Mouse (Mus musculus): Measurements from ENCODE around the gene Rgl1. TPM values are rescaled to one million over a fixed set of nuclear protein-coding genes. Genes with fewer than 3 reads are reported as not detected.

Gene Rgl1
- polyA plus RNA-seq, 1 experiment from 2014 or later = 33.2 TPM

DNA sequence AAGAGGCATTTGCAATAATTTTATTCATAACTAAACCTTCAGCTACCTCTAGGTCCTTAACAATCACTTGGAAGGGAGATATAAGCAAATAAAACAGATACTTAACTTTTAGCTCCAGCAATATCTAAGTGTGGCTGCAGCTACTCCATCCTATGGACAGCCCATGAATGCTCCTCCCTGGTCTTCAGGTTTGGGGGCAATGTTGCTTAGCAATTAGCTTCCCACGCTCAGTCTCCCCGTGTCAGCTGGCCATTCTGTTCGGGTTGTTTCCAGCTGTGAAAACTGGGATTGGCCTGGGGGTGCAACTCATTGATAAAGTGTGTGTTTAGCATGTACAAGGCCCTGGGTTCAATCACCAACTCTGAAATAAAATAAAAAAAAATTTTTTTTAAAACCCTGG is 136.4 kb downstream of the Rgl1 start:
- TF ChIP-seq EP300 (IDR thresholded peaks at IDR 0.05) (no peak), CTCF (IDR thresholded peaks at IDR 0.05) (no peak)
- 85% methylated on average over 3 of the region's 3 CpGs for WGBS
- no peaks in the 10 kb centered on the region for H3K4me1 ChIP-seq (ENCODE audit: insufficient read depth, low read depth, low read length)
- ATAC-seq = no peak
- no peak overlapping the region for H3K4me2 ChIP-seq (replicated peaks; ENCODE audit: low read depth, low read length)
- DNase-seq (ENCODE audit: low spot score) = no peak
- no peak overlapping the region for H3K27ac ChIP-seq (ENCODE audit: low read length)
- H3K9ac ChIP-seq (replicated peaks; ENCODE audit: low read depth) = no peak overlapping the region
- H3K27me3 ChIP-seq (replicated peaks; ENCODE audit: insufficient read depth, low read length) = no peaks in the 10 kb centered on the region
- no peak overlapping the region for H3K4me3 ChIP-seq (ENCODE audit: low read depth, low read length)
- H3K9me3 ChIP-seq (ENCODE audit: low read length) = no peaks in the 10 kb centered on the region
- H3K36me3 ChIP-seq (ENCODE audit: insufficient read depth, low read length) = no peaks in the 10 kb centered on the region

DNA sequence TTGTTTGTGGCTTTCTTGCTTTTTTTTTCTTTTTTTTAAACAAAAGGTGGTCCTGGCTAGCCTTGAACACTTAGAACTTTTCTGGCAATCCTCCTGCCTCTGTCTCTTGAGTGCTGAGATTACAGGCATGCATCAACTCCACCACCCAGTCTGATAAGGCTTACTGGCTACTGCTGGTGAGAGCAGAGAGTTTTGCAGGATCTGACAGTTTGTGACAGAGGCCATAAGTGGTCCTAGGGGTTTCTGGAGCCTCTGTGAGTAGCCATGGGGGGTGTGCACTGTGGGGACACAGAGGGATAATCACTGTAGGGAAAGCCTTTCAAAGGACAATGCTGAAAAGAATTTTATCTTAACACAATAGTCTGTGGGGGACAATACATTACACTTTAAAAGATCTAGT is 140.5 kb downstream of the Rgl1 start:
- Histone ChIP-seq H3K27ac (ENCODE audit: low read length) (no peak overlapping the region), H3K9me3 (ENCODE audit: low read length) (no peaks in the 10 kb centered on the region), H3K4me3 (ENCODE audit: low read depth, low read length) (no peak overlapping the region), H3K9ac (replicated peaks; ENCODE audit: low read depth) (no peak overlapping the region), H3K4me2 (replicated peaks; ENCODE audit: low read depth, low read length) (peak overlapping the region; percentile 59; the same call in 1 of the 2 replicates), H3K4me1 (ENCODE audit: insufficient read depth, low read depth, low read length) (peaks cover 13% of the 10 kb centered on the region; the same call in 1 of the 2 replicates), H3K27me3 (replicated peaks; ENCODE audit: insufficient read depth, low read length) (no peaks in the 10 kb centered on the region), H3K36me3 (ENCODE audit: insufficient read depth, low read length) (no peaks in the 10 kb centered on the region)
- ATAC-seq (no peak), DNase-seq (ENCODE audit: low spot score) (no peak)
- no peak for TF ChIP-seq CTCF (IDR thresholded peaks at IDR 0.05)
- TF ChIP-seq EP300 (IDR thresholded peaks at IDR 0.05) = no peak

DNA sequence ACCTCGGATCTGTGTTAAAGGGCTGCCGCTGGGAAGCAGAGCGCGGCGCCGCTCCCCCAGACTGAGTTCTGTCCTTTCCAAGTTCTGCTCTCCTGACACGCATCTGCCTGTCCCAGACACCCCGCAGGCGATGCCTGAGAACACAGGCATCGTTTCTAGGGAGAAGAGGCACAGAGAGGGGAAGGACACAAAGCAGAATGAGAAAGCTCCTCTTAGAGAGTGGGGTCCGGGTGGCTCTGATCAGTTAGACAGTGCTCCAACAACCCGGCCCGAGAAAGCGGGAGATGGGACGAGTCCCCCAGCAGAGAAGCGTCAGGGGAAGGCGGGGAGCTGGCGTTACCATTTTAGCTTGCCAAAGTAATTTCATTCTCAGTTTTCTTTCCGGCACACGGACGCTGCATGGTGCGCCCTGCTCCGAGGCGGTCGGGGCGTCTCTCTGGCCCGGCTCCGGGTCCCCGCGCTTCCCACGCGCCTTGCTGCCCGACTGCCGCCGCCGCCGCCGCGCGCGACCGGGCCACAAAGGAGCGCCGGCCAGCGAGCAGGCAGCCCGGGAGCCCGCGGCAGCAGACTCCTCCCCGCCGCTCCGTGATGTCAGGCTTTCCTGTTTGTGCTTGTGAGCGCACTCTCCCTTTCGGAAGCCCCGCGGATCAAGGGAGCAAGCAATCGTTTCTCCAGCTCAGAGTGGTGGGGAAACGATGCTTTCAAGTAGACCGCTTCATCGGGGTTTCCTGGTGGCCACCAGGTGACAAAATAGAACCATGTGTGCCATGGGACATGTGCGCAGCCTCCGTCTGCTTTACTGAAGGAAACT is 141.3 kb downstream of the Rgl1 start:
- H3K9ac ChIP-seq (replicated peaks; ENCODE audit: low read depth) = peak overlapping the region; percentile 50
- DNase-seq (ENCODE audit: low spot score) (peak; percentile 88), ATAC-seq (peak; percentile 87)
- TF ChIP-seq CTCF (IDR thresholded peaks at IDR 0.05) (peak; percentile 6; the same call in 1 of the 2 replicates), EP300 (IDR thresholded peaks at IDR 0.05) (no peak)
- peaks cover 13% of the 10 kb centered on the region; the same call in 1 of the 2 replicates for H3K4me1 ChIP-seq (ENCODE audit: insufficient read depth, low read depth, low read length)
- H3K27ac ChIP-seq (ENCODE audit: low read length) = peak overlapping the region; percentile 65
- no peaks in the 10 kb centered on the region for H3K27me3 ChIP-seq (replicated peaks; ENCODE audit: insufficient read depth, low read length)
- no peaks in the 10 kb centered on the region for H3K9me3 ChIP-seq (ENCODE audit: low read length)
- H3K36me3 ChIP-seq (ENCODE audit: insufficient read depth, low read length) = no peaks in the 10 kb centered on the region
- H3K4me2 ChIP-seq (replicated peaks; ENCODE audit: low read depth, low read length) = peak overlapping the region; percentile 59
- under 1% methylated on average over 61 of the region's 61 CpGs for WGBS
- peak overlapping the region; percentile 53 for H3K4me3 ChIP-seq (ENCODE audit: low read depth, low read length)

DNA sequence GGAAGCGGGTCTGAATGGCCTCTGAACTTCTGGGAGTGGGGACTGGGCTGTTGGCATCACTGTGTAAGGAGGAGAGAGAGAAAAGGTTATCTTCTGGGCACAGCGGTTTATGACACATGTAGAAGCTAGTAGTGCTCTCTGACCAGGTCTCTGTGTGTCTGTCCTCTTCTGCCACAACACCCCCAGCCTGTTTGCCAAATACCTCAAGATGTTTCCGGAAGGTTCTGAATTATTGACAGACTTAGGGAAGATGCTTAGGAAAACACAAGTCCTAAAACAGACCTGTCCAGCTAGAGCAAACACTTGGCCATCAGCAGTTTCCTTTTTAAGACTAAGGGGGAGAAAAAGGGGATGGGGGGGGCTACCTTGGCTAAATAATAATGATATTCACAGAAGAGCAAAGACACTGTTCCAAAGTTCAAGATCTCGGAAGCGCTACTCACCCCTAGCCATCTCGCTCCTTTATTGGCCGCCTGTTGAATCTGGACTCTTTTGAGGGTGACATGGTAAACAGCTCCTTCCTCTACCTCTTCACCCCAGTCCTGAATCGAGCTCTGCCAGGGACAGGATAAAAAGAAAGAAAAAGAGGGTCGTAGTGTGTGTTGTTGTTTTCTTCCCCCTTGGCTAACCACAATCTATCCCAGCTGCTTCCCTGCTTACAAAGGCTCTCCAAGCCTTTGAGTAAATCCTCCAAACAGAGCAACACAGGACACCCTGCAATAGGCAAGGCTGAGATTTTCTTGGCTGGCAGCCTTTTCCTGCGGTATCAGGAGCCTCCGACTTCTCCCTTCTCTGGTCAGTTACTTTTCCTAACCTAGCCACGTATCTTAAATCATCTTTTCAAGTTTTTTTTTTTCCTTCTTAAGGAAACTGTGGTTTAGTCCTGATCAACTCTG is 142.5 kb downstream of the Rgl1 start:
- peak overlapping the region; percentile 59 for H3K4me2 ChIP-seq (replicated peaks; ENCODE audit: low read depth, low read length)
- DNase-seq (ENCODE audit: low spot score) = peak; percentile 62
- TF ChIP-seq EP300 (IDR thresholded peaks at IDR 0.05) (no peak), CTCF (IDR thresholded peaks at IDR 0.05) (no peak)
- 26% methylated on average over 12 of the region's 12 CpGs for WGBS
- H3K9me3 ChIP-seq (ENCODE audit: low read length) = no peaks in the 10 kb centered on the region
- peaks cover 13% of the 10 kb centered on the region; the same call in 1 of the 2 replicates for H3K4me1 ChIP-seq (ENCODE audit: insufficient read depth, low read depth, low read length)
- peak overlapping the region; percentile 53 for H3K4me3 ChIP-seq (ENCODE audit: low read depth, low read length)
- H3K27ac ChIP-seq (ENCODE audit: low read length) = peak overlapping the region; percentile 65
- peak overlapping the region; percentile 50 for H3K9ac ChIP-seq (replicated peaks; ENCODE audit: low read depth)
- 0 out of 2 replicates have a peak, but pooled peaks have one; percentile 11 for ATAC-seq
- H3K36me3 ChIP-seq (ENCODE audit: insufficient read depth, low read length) = no peaks in the 10 kb centered on the region
- H3K27me3 ChIP-seq (replicated peaks; ENCODE audit: insufficient read depth, low read length) = no peaks in the 10 kb centered on the region

DNA sequence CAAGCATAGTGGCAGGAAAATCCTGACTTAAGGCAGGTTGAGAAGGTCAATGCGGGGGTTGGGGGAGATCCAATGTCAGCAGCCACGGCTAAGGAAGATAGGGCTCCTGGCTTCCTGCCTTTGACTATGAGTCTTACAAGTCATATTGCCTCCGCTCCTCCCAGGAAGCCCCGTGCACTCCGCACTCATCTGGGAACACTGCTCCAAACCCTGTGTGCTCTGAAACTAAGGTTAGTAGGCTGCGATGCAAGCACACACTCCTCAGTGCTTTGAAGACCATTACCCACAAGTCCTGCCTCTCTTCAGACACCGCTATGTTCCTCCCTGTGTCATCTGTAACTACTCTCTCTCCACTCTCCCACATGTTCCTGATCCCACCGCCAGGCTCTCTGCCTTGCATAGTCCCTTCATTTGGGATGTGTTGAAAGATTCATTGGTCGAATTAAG is 143.4 kb downstream of the Rgl1 start:
- ATAC-seq (peak; percentile 12; the same call in 1 of the 2 replicates), DNase-seq (ENCODE audit: low spot score) (peak; percentile 52)
- Histone ChIP-seq H3K27ac (ENCODE audit: low read length) (peak overlapping the region; percentile 65), H3K9me3 (ENCODE audit: low read length) (no peaks in the 10 kb centered on the region), H3K36me3 (ENCODE audit: insufficient read depth, low read length) (no peaks in the 10 kb centered on the region), H3K4me1 (ENCODE audit: insufficient read depth, low read depth, low read length) (peaks cover 13% of the 10 kb centered on the region; the same call in 1 of the 2 replicates), H3K9ac (replicated peaks; ENCODE audit: low read depth) (no peak overlapping the region; the same call in 1 of the 2 replicates), H3K4me3 (ENCODE audit: low read depth, low read length) (peak overlapping the region; percentile 53), H3K27me3 (replicated peaks; ENCODE audit: insufficient read depth, low read length) (no peaks in the 10 kb centered on the region), H3K4me2 (replicated peaks; ENCODE audit: low read depth, low read length) (peak overlapping the region; percentile 59)
- TF ChIP-seq CTCF (IDR thresholded peaks at IDR 0.05) = peak; percentile 37
- no peak for TF ChIP-seq EP300 (IDR thresholded peaks at IDR 0.05)
- 46% methylated on average over 9 of the region's 9 CpGs for WGBS

DNA sequence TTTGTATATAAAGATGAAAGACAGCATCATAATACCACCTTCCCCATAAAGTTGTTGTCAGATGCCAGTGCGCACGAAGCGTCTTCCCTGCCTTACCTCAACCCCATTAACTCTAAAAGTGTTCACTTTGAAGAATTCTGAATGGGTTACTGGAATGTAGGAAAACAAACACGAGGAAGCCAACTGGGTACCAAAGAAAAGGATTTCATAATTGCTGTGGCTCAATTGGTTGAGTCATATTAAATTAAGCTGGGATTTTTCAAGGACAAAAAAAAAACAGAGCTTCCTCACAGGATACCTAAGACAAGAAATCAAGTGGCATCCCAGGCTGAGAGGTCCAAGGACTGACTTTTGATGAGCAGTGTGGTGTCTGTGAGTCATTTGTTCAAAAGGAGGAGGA is 144.5 kb downstream of the Rgl1 start:
- H3K4me2 ChIP-seq (replicated peaks; ENCODE audit: low read depth, low read length) = peak overlapping the region; percentile 59; the same call in 1 of the 2 replicates

More for the DNA sequence above, 144.5 kb downstream of the Rgl1 start:
- DNase-seq (ENCODE audit: low spot score) (no peak), ATAC-seq (no peak)
- TF ChIP-seq EP300 (IDR thresholded peaks at IDR 0.05) (0 out of 2 replicates have a peak, but pooled peaks have one; percentile 19), CTCF (IDR thresholded peaks at IDR 0.05) (no peak)
- Histone ChIP-seq H3K36me3 (ENCODE audit: insufficient read depth, low read length) (no peaks in the 10 kb centered on the region), H3K27me3 (replicated peaks; ENCODE audit: insufficient read depth, low read length) (no peaks in the 10 kb centered on the region), H3K4me1 (ENCODE audit: insufficient read depth, low read depth, low read length) (peaks cover 16% of the 10 kb centered on the region; the same call in 1 of the 2 replicates), H3K9me3 (ENCODE audit: low read length) (no peaks in the 10 kb centered on the region), H3K4me3 (ENCODE audit: low read depth, low read length) (no peak overlapping the region), H3K27ac (ENCODE audit: low read length) (no peak overlapping the region), H3K9ac (replicated peaks; ENCODE audit: low read depth) (no peak overlapping the region)
- WGBS = 55% methylated on average over 4 of the region's 4 CpGs
